Mouse (Mus musculus) inflammation-experienced regulatory T-cells, adult 16 weeks (primary cell): ENCODE measurements around the gene Eif2a. TPM values are rescaled to one million over a fixed set of nuclear protein-coding genes. Genes with fewer than 3 reads are reported as not detected.

Source experiments
- polyA plus RNA-seq: library from polyadenylated mRNA; unstranded; fragments of 100-300 nt; shearing (Covaris generic); gene quantifications from one replicate; pipeline ENCODE4 v1.2.1, GENCODE M21; 2017

Gene Eif2a
- polyA plus RNA-seq, result 32.8 TPM

GRCm38 (mm10) chr3:58525652-58526407 is at the start of gene Eif2a, which contains the start of gene Serp1:
TSS of gene Eif2a (plus strand) at chr3:58525821.
TSS of gene Serp1 (minus strand) at chr3:58525892.

GRCm38 (mm10) chr3:58576137-58577066 is 50.8 kb downstream of the Eif2a start, which contains the start of gene Selenot:
TSS of gene Selenot (plus strand) at chr3:58576636.

Other genes starting within 250 kb of the Eif2a start
- 3.6 TPM for gene Tsc22d2, start 111.1 kb upstream of the Eif2a start, polyA plus RNA-seq
- 101 TPM for gene Serp1, start 71 bp downstream of the Eif2a start, polyA plus RNA-seq
- gene Selenot, start 50.8 kb downstream of the Eif2a start, polyA plus RNA-seq, result 17.3 TPM
- gene Erich6, start 111.4 kb downstream of the Eif2a start, polyA plus RNA-seq, result not detected
- 0.68 TPM for gene Siah2, start 166.6 kb downstream of the Eif2a start, polyA plus RNA-seq